Mouse (Mus musculus) common myeloid progenitor, adult 5-6 weeks (primary cell): Measurements from ENCODE around the gene Padi1. TPM values are rescaled to one million over a fixed set of nuclear protein-coding genes. Genes with fewer than 3 reads are reported as not detected.

Experiments used
- total RNA-seq: library from RNA; stranded (forward); fragments of 200-1000, 187-1606 nt; gene quantifications from 2 replicates; pipeline ENCODE4 v1.2.3, GENCODE M21; 2017

Gene Padi1
- total RNA-seq, 1 experiment from 2014 or later: not detected

Other genes with a start within 250 kb of the Padi1 start
- 0.78 and 1.8 TPM in 2 replicates for gene Arhgef10l, start 179.8 kb downstream of the Padi1 start, total RNA-seq
- 149 and 161 TPM in 2 replicates for gene Rcc2, start 145.2 kb downstream of the Padi1 start, total RNA-seq
- not detected in 2 replicates for gene Padi6, start 103.1 kb downstream of the Padi1 start, total RNA-seq
- 4.1 and 7.3 TPM in 2 replicates for gene Padi4, start 71.5 kb downstream of the Padi1 start, total RNA-seq
- gene Padi3, start 35.1 kb downstream of the Padi1 start, total RNA-seq: 0.19 and 0.32 TPM in 2 replicates
- 14.5 and 17.0 TPM in 2 replicates for gene Padi2, start 60.6 kb upstream of the Padi1 start, total RNA-seq
- 115 and 121 TPM in 2 replicates for gene Sdhb, start 115.4 kb upstream of the Padi1 start, total RNA-seq
- gene Atp13a2, start 141.1 kb upstream of the Padi1 start, total RNA-seq: 33.6 and 63.3 TPM in 2 replicates
- gene Mfap2, start 164.6 kb upstream of the Padi1 start, total RNA-seq: not detected in 2 replicates
- 4.3 and 9.3 TPM in 2 replicates for gene Crocc, start 214.8 kb upstream of the Padi1 start, total RNA-seq
- 60.3 and 78.8 TPM in 2 replicates for gene Necap2, start 232.6 kb upstream of the Padi1 start, total RNA-seq
- gene Spata21, start 242.6 kb upstream of the Padi1 start, total RNA-seq: not detected in 2 replicates